Mouse (Mus musculus) liver, embryonic 14.5 days (tissue): ENCODE data around the gene Ppp5c.

Experiments used
- CTCF ChIP-seq: IDR thresholded peaks from 2 replicates; pipeline ENCODE4 v1.5.1; 2016; ENCODE audit warnings: antibody characterized with exemption, low read depth, control low read depth
- EP300 ChIP-seq: IDR thresholded peaks from 2 replicates; pipeline ENCODE4 v1.6.1; 2016; ENCODE audit warnings: antibody characterized with exemption, low read depth

- TF ChIP-seq CTCF (no peak), EP300 (no peak)
Measured at GRCm38 (mm10) chr7:17062389-17062788, 34.7 kb upstream of the Ppp5c start, which contains the start of gene Hif3a.
